Mouse (Mus musculus) right cerebral cortex, postnatal 10 days (tissue): Measurements from ENCODE around the gene Stag2.

Source experiments
- DNase-seq, 2 experiments: peaks; one replicate each; pipeline ENCODE4 v3.0.0; 2021; ENCODE audit warnings: low spot score in 2 of 2

Stag2 gene

DNA sequence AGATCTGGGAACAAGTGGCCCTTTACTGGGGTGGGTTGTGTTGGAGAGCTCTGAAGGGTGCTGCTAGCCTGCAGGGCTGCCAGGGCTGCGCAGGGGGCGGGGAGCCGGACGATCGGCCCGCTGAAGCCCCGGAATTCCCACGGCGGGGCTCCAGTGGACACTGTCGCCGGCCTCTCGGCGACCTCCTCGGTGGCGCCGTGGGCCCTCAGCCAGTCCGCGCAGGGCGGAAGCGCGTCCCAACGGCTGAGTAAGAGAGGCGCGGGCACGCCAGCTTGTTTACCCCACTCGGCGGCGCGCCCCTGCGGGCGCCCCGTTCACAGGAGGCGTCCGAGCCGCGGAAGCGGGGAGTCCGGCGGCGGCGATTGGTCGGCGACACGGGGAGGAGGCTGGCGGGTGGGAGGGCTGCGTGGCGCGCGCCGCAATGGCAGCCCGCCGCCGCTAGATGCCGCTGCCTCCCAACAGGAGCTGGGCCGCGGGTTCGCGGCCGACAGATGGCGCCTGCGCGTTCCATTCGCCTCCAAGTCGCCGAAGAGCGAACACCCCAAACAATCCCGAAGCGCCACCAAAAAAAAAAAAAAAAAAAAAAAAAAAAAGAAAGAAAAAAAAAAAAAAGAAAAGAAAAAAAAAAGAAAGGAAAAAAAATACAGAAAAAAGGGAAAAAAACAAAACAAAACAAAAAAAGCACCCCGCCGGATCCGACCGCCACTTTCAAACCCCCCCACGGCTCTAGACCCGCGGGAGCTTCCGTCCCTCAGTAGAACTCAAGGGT is at the start of gene Stag2:
Gene Stag2 (plus strand): TSS at position 530 of the 769 bp plus-strand sequence.
- peak; percentile 90 to 91 for DNase-seq

DNA sequence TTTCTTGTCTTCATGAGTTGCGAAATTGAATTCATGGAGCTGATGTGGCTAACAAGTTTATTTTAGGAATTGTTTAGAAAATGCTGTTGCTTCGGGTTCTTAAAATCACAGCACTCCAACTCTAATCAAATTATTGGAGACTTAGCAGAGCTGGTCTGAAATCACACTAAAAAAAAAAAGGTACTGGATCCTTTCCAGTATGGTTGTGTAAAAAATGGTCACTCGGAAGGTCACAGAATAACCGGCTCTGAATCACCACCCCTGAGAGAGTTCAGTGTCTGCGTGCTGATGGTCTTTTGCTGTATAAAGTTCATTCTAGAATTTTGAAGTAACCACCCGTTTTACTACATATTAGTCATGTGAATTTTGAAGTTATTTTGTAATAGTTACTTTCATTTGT is 42.0 kb upstream of the Stag2 start:
- DNase-seq = no peak

DNA sequence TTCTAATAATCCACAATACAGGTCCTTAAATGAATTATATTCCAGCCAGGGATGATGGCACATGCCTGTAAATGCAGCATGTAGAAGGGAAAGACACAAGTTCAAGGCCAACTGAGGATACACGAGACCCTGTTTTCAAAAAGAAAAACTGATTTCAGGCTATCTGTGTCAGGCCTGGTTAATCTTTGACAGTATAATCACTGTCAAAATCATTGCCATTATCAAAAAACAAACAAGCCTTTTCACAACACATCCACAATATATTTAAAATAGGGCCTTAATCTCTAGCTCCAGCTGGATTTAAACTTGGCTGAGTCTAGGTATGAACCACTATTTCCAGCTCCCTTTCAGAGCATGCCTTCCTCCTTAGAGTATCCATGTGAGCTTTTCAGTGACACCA is 38.5 kb upstream of the Stag2 start:
- no peak for DNase-seq

DNA sequence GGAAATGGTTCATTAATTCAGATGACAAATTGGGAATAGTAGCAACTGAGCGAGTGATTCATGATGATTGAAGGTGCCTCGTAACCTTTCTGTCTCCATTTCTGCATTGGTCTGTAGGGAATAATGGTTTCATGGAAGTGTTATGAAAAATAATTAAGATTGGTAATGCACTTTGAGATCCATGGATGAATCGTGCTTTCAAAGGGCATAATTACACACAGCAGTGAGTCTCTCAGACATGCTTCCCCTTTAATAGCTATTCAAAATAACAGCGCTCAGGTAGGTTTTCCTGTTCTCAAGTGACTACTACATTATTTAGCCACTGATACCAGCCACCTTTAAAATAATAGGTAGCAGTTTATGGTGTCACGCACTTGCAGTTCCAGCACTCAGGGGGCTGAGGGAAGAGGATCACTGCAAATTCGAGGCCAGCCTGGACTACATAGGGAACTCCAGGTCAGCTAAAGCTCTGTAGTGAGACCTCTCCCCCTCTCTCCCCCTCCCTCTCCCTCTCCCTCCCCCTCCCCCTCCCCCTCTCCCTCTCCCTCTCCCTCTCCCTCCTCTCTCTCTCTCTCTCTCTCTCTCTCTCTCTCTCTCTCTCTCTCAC is 29.6 kb upstream of the Stag2 start:
- DNase-seq = no peak

DNA sequence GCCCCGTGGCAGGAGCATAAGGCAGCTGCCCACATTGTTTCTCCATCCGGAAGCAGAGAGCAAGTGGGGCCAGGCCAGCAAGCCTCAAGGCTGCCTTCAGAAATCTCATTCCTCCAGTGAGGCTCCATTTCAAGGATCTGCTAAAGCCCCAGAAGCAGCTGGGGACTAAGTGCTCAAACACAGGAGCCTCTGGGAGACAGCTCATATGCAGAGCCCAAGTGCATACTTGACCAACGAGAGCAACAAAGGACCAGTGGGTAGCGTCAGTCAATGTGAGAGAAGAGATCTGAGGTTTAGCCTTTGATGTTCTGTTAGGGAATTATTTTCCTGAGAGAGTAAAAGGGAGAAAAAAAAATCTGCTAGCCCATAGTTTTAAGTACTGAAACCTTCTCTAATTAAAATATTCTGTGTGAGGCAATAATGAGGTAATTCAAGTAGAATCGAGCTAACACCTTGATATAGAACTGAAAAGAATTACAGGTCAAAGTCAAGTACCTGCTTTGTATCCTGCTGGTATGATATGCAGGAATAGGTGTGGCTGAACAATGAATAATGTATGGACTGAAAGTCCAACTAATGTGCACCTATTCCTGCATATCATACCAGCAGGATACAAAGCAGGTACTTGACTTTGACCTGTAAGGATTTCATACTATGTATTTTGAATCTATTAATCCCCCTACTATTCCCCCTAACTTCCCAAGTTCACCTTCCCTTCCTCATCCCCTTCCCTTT is 24.0 kb upstream of the Stag2 start:
- DNase-seq = no peak

DNA sequence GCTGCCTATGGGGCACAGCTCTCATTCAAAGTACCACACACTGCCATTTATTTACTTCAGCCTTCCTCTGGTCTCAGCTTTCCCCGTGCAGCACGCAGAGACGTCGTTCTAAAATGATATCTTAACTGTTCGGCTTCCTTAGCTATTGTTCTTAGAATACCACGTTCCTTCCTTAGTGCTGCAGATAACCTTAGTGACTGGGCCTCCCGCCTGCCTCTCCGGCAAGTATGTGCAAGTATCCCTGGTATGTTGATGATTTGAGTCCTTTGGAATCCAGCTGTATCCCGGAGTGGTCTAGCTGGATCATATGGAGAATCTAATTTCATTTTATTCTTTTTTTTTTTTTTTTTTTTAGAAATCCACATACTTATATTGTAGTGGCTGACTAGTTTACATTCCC is 9.2 kb upstream of the Stag2 start:
- no peak for DNase-seq

DNA sequence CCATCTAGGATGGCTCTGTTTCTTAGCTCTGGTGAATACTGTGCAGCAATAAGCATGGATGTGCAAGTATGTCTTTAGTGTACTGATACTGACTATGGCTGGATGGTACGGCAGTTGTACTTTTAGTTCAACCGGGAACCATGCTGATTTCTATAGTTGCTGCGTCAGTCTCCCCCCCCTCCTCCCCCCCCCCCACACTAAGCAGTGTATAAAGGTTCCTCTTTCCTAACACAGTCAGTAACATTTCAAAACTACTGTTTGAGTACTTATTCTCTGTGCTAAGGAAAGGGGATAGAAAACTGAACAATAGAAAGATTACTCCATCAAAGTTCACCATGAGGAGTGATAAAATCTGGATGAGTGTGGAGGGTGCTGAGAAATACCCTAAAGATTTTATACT is 6.5 kb upstream of the Stag2 start:
- no peak for DNase-seq

DNA sequence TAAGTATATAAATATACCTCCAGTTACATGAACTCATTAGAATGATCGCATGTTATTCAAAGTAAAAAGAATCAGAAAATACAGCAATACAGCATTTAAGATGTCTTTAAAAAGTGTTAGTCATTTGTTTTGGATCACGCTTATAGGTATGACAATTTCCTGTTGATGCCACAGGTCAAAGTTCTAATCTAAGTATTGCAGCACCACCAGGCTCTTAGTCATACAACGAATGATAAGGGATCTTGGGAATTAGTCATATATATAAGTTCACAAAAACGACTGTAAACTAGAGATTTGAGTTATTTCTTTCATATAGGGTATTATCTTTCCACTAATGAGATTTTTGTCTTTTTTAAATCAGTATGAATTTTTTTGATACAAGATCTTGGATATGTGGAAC is 5.1 kb upstream of the Stag2 start:
- no peak for DNase-seq

DNA sequence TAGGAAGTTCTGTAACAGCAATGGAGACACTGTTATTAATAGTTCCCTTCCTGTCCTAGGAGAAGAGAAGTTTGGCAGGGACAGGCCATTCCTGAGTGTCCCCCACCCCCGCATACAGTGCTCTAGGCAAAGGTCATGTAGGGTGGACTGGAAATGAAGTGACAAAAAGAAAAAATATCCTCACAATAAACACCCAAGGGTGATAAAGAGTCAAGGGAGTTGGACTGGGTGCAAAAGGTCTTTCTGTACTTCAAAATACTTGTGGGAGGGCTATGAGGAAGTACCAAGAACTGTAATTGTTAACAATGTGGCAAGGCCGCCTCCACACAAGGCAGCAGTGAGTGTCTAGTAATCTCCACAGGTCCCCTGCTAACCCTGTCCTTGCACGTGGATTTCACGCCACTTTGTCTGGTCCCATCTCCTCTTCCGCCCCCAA is 1.1 kb upstream of the Stag2 start:
- peak in 1 of 2 experiments; percentile 22 for DNase-seq

DNA sequence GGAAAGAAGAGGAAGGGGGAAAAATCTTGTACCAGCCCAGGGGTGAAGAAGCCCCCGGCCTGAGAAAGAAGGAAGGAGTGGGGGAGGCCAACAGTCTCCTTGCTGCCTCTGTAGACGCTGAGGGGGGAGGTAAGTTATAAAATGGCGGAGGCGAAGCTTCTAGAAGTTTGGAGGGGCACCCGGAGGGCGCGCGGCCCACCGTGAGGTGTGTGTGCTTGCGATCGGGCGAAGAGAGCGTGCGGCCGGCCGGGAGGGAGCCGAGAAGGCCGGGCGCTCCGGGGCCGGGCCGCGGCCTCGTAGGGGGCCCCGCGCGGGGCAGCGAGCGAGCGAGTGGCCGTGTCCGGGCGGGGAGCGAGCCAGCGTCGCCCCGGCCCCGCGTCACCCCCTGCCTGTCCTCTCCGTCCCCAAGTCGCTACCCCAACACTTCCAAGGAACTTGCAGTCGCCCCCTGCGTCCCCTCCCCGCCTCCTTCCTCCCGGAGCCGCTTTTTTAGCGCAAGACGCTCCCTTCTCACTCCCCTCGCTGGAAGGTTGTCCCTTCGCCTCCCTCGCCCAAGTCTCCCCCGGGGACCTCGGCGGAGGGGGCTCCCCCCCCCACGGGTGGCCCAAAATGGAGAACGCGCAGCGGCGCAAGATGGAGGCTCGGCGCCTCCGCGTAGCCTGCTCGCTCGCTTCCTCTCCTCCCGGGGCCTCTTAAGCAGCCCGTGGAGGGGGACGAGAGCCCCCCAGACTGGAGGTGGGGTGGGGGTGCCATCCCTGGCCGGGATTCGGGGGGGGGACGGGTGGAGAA is 634 bp downstream of the Stag2 start:
- peak; percentile 32 to 39 for DNase-seq

DNA sequence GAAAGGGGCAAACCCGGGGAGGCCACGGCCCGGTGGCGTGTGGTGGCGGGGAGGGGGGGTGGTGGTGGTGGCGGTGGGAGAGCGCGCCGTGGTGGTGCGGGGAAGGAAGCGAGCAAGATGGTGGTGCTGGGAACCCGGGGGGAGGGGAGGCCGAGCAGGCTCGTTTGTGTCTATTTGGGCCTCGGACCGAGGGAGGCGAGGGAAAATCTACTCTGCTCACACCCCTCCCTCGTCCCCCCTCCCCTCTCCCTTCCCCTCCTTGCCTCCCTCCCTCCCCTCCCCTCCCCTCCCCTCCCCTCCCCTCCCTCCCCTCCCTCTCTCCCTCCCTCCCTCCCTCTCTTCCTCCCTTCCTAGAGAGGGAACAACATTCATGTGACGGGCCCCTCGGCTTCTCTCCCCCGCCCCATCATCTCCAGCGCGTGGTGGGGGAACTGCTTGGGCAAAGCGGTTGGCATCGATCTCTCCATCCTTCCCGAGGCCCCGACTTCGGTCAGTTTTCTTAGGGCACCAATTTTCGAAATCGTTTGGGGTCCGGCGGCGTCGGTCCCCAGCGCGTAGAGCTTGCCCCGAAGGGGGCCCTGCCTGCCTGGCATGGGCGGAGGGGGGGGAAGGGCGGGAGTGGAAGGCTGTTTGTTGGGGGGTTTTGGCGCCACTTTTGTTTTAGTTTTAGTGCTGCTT is 1.4 kb downstream of the Stag2 start:
- peak; percentile 89 to 92 for DNase-seq

DNA sequence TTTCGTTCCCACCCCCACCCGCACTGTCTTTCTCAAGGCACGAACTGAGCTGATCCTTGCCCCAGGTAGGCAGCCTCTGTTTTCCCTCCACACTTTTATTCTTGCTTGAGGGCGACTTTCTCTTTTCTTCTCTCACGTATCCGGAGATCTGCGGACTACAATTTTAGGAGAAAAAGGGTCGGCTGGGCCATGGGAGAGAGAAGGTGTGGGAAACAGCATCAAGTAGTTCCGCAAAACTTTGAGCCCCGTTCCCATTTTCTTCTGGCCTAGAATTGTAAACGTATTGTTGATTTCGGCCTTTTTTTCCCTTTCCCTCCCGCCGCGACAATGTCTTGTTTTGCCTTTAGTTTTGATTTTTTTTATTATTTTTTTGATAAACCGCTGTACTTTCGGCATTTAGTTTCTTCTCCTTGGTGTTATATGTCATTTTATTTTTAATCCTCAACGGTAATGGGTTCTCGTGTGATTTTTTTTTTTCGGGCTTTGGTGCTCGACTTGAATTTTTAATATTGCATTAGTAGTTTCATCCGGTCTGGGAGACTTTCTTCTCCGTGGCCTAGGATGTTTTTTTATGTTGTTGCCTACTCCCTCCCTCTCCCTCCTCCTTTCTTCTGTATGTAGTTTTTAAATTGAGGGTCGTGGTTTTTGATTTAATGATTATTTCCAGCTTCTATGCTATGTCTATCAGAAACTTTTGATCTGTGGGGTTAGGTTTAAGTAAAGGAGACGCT is 2.1 kb downstream of the Stag2 start:
- DNase-seq = no peak

DNA sequence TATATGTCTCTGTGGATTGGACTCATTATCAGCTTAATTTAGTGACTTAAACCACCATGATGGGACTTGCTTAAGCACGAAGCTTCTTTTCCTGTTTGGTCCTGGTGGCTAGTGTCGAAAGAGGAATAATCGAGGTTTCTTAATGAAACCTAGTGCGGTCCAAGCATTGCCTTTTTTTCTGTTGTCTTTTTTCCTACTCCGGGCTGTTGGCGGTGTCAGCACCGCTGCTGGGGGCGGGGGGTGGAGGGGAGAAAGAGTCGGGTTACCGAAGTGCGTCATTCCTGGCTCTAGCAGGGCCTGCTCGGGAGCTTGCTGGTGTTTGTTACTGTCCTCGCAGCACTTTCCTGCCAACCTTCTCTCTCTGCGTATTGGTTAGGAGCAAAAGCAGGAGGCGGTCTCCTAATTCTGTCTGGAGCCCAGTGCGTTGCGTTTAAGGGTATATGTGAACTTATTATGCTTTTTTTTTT is 2.8 kb downstream of the Stag2 start:
- DNase-seq = peak; percentile 77 to 87

DNA sequence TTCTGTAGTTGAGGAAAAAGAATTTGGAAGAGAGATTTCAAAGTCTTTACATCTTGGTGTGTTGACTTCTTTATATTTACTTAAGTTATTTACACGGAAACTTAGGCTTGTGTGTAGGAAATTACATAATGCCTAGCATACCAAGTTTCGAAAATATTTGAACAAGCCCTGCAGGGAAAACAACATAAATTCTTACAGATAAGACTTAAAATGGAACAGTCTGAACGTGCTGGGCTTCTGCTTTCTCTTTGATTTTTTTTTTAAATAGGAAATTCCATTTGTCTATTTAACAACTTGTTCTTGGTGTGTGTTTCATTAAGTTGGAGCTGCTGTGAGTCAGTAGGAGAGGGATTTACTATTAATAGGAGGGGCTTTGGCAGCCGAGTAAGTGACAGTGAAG is 3.9 kb downstream of the Stag2 start:
- no peak for DNase-seq

DNA sequence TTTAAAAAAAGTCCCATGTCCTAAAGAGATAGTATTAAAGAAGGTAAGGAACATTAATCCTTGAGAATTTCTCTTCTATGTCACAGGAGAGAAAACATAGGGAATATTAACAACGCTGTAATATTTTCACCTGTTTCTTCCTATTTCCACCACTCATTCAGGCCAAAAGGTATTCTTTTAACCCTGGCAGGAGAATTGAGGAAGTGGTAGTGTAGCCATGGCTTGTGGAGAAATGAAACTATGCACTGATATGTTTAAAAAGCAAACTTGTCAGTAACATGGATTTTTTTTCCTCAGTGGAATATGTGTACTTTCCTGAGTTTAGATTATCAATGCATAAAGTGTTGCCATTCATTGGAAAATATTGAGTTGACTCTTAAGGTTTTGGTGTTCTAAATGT is 16.3 kb downstream of the Stag2 start:
- no peak for DNase-seq

DNA sequence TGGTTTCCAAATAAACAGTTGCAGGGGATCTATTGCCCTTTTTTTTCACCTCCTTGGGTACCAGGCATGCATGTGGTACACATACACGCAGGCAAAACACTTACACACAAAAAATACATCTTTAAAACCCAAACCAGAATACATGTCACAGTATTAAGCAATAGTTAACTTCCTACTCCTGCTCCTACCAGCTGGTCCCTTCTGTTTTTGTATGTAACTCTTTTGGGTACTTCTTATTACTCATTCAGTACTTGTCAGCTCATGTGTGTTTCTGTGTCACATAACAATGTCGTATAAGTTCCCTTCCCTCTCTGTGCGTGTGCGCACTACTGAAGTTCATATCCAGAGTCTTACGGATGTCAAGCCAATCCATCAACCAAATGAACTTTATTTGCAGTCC is 21.7 kb downstream of the Stag2 start:
- no peak for DNase-seq

DNA sequence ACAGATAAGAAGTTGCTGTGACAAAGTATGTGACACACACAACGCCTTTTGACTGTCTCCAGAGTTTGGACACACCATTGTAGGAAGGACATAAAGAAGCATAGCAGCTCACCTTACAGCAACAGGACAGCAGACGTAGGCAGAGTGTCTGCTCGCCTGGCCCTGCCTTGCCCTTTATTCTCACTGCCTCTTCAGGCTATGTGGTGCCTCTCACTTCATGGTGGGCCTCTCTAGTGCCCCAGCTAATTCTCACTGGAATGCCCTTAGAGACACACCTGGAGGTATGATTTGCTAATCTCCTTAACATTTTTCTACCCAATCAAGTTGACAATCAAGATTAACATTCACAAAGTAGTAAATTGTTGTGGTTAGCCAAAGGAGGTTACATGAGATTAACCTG is 38.5 kb downstream of the Stag2 start:
- DNase-seq = no peak

DNA sequence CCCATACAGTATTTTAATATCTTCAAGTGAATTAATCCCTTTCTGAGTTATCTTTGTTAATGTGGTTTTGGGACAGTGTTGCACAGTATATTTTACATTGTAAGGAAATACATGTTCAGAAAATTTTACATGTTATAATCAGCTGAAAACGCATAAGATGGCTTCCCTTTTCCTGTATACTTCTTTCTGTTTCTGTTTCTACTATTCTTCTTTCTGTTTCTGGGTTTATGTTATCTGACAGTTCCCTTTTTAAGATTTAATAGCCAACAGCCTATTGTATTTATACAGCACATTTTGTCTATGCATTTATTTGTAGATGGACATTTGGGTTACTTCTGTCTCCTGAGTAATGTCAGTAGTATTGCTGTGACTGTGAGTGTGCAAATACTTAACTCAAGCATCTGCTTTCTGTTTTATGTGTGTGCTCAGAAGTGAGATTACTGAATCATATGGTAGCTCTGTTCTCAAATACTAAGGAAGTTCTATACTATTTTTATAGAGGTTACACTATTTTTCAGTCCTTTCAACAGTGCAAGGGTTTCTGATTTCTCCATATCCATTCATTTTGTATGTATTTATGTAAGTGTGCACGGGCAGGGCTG is 39.8 kb downstream of the Stag2 start:
- DNase-seq = no peak

DNA sequence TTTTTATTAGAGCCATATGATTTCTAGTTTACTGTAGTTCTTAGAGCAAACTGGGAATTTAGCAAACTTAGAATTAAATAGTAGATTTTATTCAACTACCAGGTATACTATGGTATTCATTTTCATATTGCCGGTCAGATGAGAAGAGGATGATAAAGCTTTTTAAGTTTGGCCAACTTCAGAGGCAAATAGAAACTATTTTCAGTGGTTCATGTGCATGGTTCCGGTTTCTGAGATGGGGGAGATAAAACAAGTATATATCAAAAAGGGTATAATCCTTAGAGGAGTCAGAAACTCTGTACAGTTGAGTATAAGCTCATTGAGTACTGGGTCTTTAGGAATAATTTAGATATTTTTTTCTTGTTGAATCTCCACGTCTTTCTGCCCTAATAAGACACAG is 45.5 kb downstream of the Stag2 start:
- DNase-seq = no peak

DNA sequence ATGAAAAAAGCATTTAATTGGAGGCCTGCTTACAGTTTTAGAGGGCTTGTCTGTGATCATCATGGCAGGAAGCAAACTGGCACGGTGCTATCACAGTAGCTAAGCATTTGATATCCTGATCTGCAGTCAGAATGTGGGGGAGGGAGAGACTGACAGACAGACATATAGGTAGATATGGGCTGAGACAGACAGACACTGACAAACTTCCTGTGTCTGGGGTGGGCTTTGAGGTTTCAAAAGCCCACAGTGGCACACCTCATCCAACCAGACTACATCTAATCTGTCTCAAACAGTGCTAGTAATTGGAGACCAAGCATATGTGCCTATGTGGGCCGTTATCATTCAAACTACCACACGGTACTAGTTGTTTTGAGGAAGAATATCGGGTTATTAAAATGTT is 53.4 kb downstream of the Stag2 start:
- no peak for DNase-seq
